Mouse (Mus musculus): ENCODE measurements around the gene Robo1.

DNA sequence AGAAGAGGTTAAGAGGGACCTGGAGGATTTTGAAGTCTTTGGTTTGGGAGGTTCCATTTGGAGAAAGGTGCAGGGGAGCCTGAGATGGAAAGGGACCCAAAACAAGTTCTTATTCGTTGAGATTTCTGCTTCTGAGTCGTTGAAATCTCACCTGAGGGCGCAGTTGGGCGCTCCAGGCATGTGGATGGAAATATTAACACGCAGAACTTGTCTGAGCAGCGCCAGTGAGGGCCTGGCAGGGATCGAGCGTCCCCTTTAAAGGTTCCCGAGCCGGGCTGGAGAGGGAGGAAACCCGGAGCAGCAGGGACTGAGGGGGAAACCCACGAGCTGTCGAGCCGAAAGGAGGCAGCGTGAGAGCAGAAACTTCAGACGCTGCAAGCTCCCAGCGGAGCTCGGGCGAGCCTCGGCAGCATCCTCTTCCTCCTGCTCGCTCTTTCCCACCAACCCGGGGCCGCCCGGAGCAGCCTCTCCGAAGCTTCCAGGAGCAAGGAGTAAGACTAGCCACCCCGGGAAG, 354.8 kb downstream of the Robo1 start:
- TF ChIP-seq CTCF (conservative IDR thresholded peaks at IDR 0.05; ENCODE audit: insufficient read depth, insufficient read length, low read depth, low read length) = no peak
- peak; percentile 26 for TF ChIP-seq POLR2A (IDR thresholded peaks at IDR 0.05; ENCODE audit: low read depth, low read length)
